Mouse (Mus musculus): ENCODE data around the gene Tnfrsf17. TPM values are rescaled to one million over a fixed set of nuclear protein-coding genes. Genes with fewer than 3 reads are reported as not detected.
"Not testable (repeated sequence)": the region's sequence is repeated elsewhere in the genome, so short reads cannot be mapped to it uniquely, and the experiment has no call there.

Tnfrsf17 gene
- polyA plus RNA-seq, 1 experiment, result 1.1 TPM

- not testable (repeated sequence) for H3K4me1 ChIP-seq (ENCODE audit: control insufficient read depth, insufficient read depth, low read length); H3K27ac ChIP-seq (ENCODE audit: insufficient read depth, low read depth, low read length); H3K4me3 ChIP-seq (ENCODE audit: insufficient read depth, low read length)
- TF ChIP-seq CTCF (IDR thresholded peaks at IDR 0.05; ENCODE audit: low read depth, low read length), result 0 out of 2 replicates have a peak, but pooled peaks have one; percentile 10
Measured at GRCm38 (mm10) chr16:11297700-11298099, 15.9 kb upstream of the Tnfrsf17 start.

DNA sequence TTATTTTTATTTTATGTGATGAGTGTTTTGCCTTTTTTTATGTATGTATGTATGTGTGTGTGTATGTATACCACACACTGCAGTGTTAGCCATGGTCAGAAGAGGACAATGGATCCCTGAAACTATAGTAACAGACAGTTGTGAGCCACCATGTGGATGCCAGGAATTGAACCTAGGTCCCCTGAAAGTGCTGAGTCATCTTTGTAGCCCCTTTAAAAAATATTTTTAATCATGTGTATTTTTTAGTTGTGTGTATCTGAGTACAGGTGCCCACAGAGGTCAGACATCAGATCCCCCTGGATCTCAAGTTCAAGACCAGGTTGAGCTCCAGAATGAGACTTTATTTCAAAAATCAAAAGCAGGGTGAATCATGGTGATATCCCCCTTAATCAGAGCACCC lies 9.9 kb upstream of the Tnfrsf17 start:
- peaks cover 2% of the 10 kb centered on the region; the same call in 1 of the 2 replicates for H3K4me1 ChIP-seq (ENCODE audit: control insufficient read depth, insufficient read depth, low read length)
- H3K27ac ChIP-seq (ENCODE audit: insufficient read depth, low read depth, low read length), result no peak overlapping the region
- H3K4me3 ChIP-seq (ENCODE audit: insufficient read depth, low read length), result no peak overlapping the region
- TF ChIP-seq POLR2A (IDR thresholded peaks at IDR 0.05; ENCODE audit: borderline replicate concordance, low read depth, low read length) (no peak), CTCF (IDR thresholded peaks at IDR 0.05; ENCODE audit: low read depth, low read length) (no peak)

- TF ChIP-seq POLR2A (IDR thresholded peaks at IDR 0.05; ENCODE audit: borderline replicate concordance, low read depth, low read length) (no peak), CTCF (IDR thresholded peaks at IDR 0.05; ENCODE audit: low read depth, low read length) (no peak)
- H3K4me1 ChIP-seq (ENCODE audit: control insufficient read depth, insufficient read depth, low read length), result peaks cover 5% of the 10 kb centered on the region
- no peak overlapping the region for H3K4me3 ChIP-seq (ENCODE audit: insufficient read depth, low read length)
- no peak overlapping the region for H3K27ac ChIP-seq (ENCODE audit: insufficient read depth, low read depth, low read length)
Measured at GRCm38 (mm10) chr16:11305531-11305930, 8.1 kb upstream of the Tnfrsf17 start.

DNA sequence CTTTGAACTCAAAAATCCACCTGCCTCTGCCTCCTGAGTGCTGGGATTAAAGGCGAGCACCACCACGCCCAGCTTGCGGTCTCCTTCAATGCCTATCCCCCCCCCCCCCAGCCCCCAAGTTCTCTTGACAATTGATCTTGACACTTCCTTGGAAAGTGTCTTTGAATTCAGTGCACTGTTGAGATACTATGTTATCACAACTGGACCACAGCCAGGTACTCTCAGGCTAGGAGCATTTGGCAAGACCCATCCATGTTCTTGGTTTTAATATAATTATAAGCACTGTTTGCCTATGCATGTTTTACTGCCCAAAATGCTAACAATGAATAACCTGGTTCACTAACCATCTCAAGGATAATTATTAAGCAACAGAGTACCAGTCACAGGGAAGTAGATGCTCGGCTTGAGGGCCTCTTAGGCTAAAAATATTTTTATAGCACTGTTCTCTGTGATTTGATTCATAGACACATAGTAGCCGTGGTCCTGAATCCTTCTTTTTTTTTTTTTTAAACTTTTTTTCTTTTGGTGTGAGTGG lies 2.2 kb downstream of the Tnfrsf17 start:
- H3K27ac ChIP-seq (ENCODE audit: insufficient read depth, low read depth, low read length), result peak overlapping the region; percentile 62
- no peak for TF ChIP-seq CTCF (IDR thresholded peaks at IDR 0.05; ENCODE audit: low read depth, low read length)
- no peak for TF ChIP-seq POLR2A (IDR thresholded peaks at IDR 0.05; ENCODE audit: borderline replicate concordance, low read depth, low read length)
- no peak overlapping the region for H3K4me3 ChIP-seq (ENCODE audit: insufficient read depth, low read length)
- peaks cover 45% of the 10 kb centered on the region for H3K4me1 ChIP-seq (ENCODE audit: control insufficient read depth, insufficient read depth, low read length)

DNA sequence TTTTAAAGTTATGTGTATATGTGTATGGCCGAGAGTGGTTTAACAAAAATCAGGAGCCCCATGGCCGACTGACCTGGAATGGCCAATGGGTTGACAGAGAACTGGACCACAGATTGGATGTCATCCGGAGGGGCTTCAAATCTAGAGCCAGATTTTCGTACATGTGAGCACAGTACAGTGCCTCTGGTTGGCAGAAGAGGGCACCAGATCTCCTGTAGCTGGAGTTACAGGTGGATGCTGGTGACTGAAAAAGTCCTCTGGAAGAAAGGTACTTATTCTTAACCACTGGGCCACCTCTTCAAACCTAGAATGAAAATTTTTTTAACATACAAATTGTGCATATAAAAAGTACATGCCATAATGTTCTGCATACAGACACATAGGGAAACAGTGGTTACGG lies 3.1 kb downstream of the Tnfrsf17 start:
- TF ChIP-seq CTCF (IDR thresholded peaks at IDR 0.05; ENCODE audit: low read depth, low read length) (no peak), POLR2A (IDR thresholded peaks at IDR 0.05; ENCODE audit: borderline replicate concordance, low read depth, low read length) (no peak)
- Histone ChIP-seq H3K27ac (ENCODE audit: insufficient read depth, low read depth, low read length) (peak overlapping the region; percentile 62), H3K4me1 (ENCODE audit: control insufficient read depth, insufficient read depth, low read length) (peaks cover 47% of the 10 kb centered on the region)

DNA sequence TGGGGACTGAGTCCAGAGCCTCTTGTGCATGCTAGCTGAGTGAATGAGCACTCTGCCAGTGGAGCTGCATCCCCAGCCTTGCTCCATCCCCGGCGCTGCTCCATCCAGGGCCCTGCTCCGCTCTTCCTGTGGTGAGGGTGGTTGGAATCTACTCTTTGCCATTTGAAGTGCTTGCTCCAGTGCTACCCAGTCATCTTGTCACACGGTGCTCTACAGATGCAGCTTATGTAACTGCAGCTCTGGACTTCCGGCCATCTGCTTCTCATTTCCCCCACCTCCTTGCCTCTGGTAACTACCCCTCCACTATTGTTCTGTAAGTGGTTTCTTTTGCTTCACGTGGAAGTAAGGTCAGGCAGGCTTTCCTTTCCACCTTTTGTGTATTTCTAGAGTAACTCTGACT lies 3.7 kb downstream of the Tnfrsf17 start:
- TF ChIP-seq POLR2A (IDR thresholded peaks at IDR 0.05; ENCODE audit: borderline replicate concordance, low read depth, low read length) (no peak), CTCF (IDR thresholded peaks at IDR 0.05; ENCODE audit: low read depth, low read length) (no peak)
- Histone ChIP-seq H3K4me1 (ENCODE audit: control insufficient read depth, insufficient read depth, low read length) (peaks cover 53% of the 10 kb centered on the region), H3K4me3 (ENCODE audit: insufficient read depth, low read length) (no peak overlapping the region), H3K27ac (ENCODE audit: insufficient read depth, low read depth, low read length) (peak overlapping the region; percentile 65)

More for the DNA sequence above, 3.1 kb downstream of the Tnfrsf17 start:
- no peak overlapping the region for H3K4me3 ChIP-seq (ENCODE audit: insufficient read depth, low read length)

DNA sequence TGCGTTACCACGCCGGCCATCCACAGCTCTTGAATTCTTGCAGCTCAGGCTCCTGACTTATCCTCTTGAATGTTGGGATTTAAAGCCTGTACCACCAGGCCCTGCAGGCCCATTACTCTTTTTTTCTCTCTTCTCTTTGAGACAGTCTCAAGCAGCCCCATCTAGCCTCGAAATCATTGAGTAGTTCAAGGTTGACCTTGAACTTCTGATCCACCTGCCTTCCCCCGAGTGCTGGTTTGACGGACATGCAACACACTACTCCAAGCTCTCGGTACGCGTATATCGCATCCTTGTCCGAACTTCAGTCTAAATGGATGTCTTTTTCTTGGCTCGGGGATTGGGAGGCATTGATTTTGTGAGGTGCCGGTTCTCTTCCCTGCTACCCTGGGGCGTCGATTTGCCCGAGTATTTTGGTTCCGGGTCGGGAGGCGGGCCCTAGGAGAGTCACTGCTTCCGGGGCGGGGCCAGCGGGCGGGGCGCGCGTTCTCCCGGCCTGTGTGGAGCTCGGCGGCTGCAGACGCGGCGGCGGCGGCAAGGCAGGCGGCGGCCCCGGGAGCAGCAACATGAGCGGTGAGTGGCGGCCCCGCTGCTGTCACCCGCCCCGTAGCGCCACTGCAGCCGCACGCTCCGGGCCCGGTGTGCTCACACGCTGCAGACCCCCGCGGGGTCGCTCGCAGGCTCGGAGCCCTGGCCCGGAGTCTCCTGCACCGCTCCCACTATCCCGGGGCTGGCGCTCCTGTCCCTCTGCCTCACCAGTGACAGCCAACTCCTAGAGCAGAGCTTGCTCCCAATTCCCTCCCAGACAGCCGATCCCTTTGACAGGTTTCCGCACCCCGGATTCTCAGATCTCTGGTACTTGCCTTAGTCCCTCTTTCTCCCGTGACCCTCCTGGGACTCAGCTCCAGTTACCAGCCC lies 9.1 kb downstream of the Tnfrsf17 start, which contains the start of gene Snx29:
Gene Snx29 (plus strand): TSS at position 500 of the 915 bp plus-strand sequence.
- Histone ChIP-seq H3K4me1 (ENCODE audit: control insufficient read depth, insufficient read depth, low read length) (peaks cover 25% of the 10 kb centered on the region), H3K27ac (ENCODE audit: insufficient read depth, low read depth, low read length) (peak within 1 kb of the TSS; percentile 80), H3K4me3 (ENCODE audit: insufficient read depth, low read length) (peak within 1 kb of the TSS; percentile 79)
- no peak for TF ChIP-seq POLR2A (IDR thresholded peaks at IDR 0.05; ENCODE audit: borderline replicate concordance, low read depth, low read length)

DNA sequence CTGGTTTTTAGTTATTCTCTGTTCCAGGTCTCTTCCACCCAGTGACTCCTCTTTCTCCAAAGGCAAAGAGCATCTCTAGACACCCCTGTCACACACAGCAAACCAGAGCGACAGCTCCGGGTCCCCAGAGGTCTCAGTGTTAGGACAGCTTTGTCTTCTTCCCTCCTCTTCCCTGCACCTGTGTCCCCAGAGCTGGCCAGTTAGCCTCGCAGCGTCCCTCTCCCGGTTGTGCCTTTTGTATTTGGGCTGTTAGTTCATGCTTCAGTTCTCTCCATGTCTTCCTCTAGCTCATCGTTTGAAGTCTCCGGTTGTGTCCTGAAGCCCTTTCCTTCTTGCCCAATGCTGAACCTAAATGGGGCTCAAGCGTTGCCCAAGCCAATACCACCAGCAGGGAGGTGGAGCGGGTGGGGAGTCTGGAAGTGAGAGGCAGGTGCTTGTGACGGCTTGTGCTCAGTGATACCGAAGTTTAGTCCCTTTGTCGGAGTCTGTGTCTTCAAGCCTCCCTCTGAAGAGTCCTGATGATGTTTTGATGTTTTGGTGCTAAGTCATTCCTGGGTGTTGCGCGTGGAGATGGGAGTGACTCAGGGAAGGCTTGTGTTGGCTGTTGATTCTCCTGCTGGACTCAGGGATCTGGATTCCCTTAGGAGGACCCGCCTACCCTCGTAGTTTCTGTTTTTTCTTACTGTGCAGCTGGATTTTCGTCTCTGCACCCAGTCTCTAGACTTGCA lies 9.9 kb downstream of the Tnfrsf17 start:
- peak overlapping the region; percentile 70 for H3K4me3 ChIP-seq (ENCODE audit: insufficient read depth, low read length)
- TF ChIP-seq CTCF (IDR thresholded peaks at IDR 0.05; ENCODE audit: low read depth, low read length) (no peak), POLR2A (IDR thresholded peaks at IDR 0.05; ENCODE audit: borderline replicate concordance, low read depth, low read length) (no peak)
- H3K27ac ChIP-seq (ENCODE audit: insufficient read depth, low read depth, low read length), result peak overlapping the region; percentile 80
- H3K4me1 ChIP-seq (ENCODE audit: control insufficient read depth, insufficient read depth, low read length), result peaks cover 27% of the 10 kb centered on the region

DNA sequence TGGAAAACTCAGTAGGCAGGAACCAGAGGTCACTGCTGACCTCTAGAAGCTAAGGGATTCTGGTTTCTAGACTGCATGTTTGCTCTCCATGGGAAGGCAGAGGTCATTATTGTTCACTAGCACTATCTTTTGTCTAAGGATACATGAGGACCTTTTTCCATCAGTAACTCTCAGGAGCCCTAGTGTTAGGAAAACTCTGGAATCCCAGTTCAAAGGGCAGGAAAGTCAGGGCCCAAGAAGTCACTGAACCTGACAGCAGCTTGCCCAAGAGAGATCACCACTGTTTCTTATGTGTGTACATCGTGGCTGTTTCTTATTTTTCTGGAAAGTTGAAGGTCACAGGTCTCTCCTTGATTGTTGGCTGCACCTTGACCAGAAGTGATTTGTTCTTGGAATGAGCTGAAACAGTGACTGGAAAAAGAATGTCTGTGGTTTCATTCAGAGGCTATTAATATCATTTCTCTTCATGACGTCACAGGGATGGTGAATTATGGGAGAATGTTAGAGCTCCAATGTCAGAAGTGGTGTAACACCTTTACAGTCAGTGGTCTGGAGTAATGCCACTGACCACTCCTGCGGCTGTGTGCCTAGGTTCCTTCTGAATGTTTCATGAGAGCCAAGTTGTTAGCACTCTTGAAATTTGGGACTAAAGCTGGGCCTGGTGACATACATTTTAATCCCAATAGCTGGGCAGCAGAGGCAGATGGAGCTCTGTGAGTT lies 16.6 kb downstream of the Tnfrsf17 start:
- no peak overlapping the region for H3K27ac ChIP-seq (ENCODE audit: insufficient read depth, low read depth, low read length)
- no peak overlapping the region for H3K4me3 ChIP-seq (ENCODE audit: insufficient read depth, low read length)
- H3K4me1 ChIP-seq (ENCODE audit: control insufficient read depth, insufficient read depth, low read length), result peaks cover 43% of the 10 kb centered on the region
- TF ChIP-seq POLR2A (IDR thresholded peaks at IDR 0.05; ENCODE audit: borderline replicate concordance, low read depth, low read length), result no peak
- TF ChIP-seq CTCF (IDR thresholded peaks at IDR 0.05; ENCODE audit: low read depth, low read length), result no peak

All from bone marrow macrophage, adult 2 months (primary cell).